21 mouse cellular contexts compared by ENCODE assay signal in the genomic region with DNA sequence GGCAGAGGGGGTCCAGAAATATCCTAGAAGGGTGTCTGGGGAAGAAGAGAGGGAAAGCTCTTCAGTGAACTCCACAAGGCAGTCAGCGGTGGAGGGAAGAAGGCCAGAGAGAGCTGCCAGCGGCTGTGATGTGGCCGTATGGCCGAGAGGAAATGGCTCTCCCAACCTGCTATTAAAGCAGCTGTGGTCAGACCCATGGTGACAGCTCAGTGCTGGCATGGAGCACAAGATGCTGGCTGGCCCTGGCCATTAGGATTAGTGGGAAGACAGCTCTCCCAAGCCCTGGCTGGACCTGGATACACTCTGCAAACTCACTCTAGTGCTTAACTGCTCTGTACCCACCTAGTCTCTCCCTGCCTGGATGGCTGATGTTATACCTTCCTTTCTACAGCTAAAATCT.
A peak's percentile ranks its signal among the peaks of the same experiment; 100 is the strongest.
DNase-seq lines count a peak whose midpoint lies in the region; ATAC-seq and TF ChIP-seq lines count a peak whose summit lies in the region.
"Had no signal": no experiment of that assay in that cellular context is flagged by ENCODE, and none has a peak within 500 bp of the region (broad histone marks: within the 10 kb centered on the region; RNA-seq: fewer than 3 reads in every experiment).

No protein-coding gene starts in this region.

- no peaks in the 10 kb centered on the region for H3K9me3 ChIP-seq in lung, embryonic 14.5 days (ENCODE audit: low read depth, low read length)
- H3K9me3 ChIP-seq in lung, postnatal 0 days (ENCODE audit: low read length) = no peaks in the 10 kb centered on the region
- no peaks in the 10 kb centered on the region for H3K9me3 ChIP-seq in embryonic facial prominence, embryonic 14.5 days (ENCODE audit: control insufficient read depth, low read length)
- no peaks in the 10 kb centered on the region for H3K9me3 ChIP-seq in neural tube, embryonic 15.5 days (replicated peaks)
- H3K9me3 ChIP-seq in intestine, postnatal 0 days (ENCODE audit: control insufficient read depth) = no peaks in the 10 kb centered on the region
- H3K9me3 ChIP-seq: heart, embryonic 15.5 days; hindbrain, embryonic 12.5 days; liver, embryonic 15.5 days; megakaryocyte, embryonic 14.5 days had no signal

- H3K9ac ChIP-seq in lung, embryonic 14.5 days = no peak overlapping the region
- no peak overlapping the region for H3K9ac ChIP-seq in lung, postnatal 0 days (replicated peaks; ENCODE audit: low read depth)
- H3K9ac ChIP-seq in embryonic facial prominence, embryonic 14.5 days (ENCODE audit: low read depth, low read length) = no peak overlapping the region
- H3K9ac ChIP-seq in neural tube, embryonic 15.5 days (replicated peaks) = no peak overlapping the region
- no peak overlapping the region for H3K9ac ChIP-seq in intestine, postnatal 0 days (ENCODE audit: low read depth, low read length)
- H3K9ac ChIP-seq: heart, embryonic 15.5 days; hindbrain, embryonic 12.5 days; liver, embryonic 15.5 days had no signal

- H3K4me1 ChIP-seq in lung, embryonic 14.5 days (ENCODE audit: insufficient read depth) = peaks cover 25% of the 10 kb centered on the region
- H3K4me1 ChIP-seq in lung, postnatal 0 days (ENCODE audit: insufficient read depth, low read depth, low read length) = peaks cover 6% of the 10 kb centered on the region
- peaks cover 39% of the 10 kb centered on the region for H3K4me1 ChIP-seq in embryonic facial prominence, embryonic 14.5 days (ENCODE audit: control insufficient read depth, insufficient read depth, low read length)
- peaks cover 27% of the 10 kb centered on the region for H3K4me1 ChIP-seq in neural tube, embryonic 15.5 days
- 0 out of 2 replicates have a peak, but pooled peaks cover 3% of the 10 kb centered on the region for H3K4me1 ChIP-seq in intestine, postnatal 0 days (replicated peaks; ENCODE audit: control insufficient read depth, insufficient read depth, low read length)

- H3K27ac ChIP-seq in lung, embryonic 14.5 days (ENCODE audit: low read depth) = no peak overlapping the region
- no peak overlapping the region for H3K27ac ChIP-seq in lung, postnatal 0 days (ENCODE audit: low read length)
- no peak overlapping the region for H3K27ac ChIP-seq in embryonic facial prominence, embryonic 14.5 days (replicated peaks; ENCODE audit: low read depth, low read length)
- H3K27ac ChIP-seq in neural tube, embryonic 15.5 days (replicated peaks) = no peak overlapping the region
- H3K27ac ChIP-seq in intestine, postnatal 0 days (ENCODE audit: low read depth, low read length) = no peak overlapping the region
- H3K27ac ChIP-seq: heart, embryonic 15.5 days; hindbrain, embryonic 12.5 days; liver, embryonic 15.5 days had no signal

- peak; percentile 28 for DNase-seq in gastrocnemius, postnatal 25 days
- no peak for DNase-seq in gastrocnemius, adult 18-20 months (ENCODE audit: low spot score)
- DNase-seq in lung, embryonic 14.5 days = peak; percentile 42
- DNase-seq in lung, postnatal 0 days (ENCODE audit: low spot score) = no peak
- peak; percentile 30 for DNase-seq in embryonic facial prominence, embryonic 14.5 days (ENCODE audit: low spot score)
- DNase-seq: adrenal gland, adult 8-10 months; embryo, embryonic 11 days; kidney, adult 9 months; kidney, postnatal 25 days; lung, postnatal 14 days; midbrain, embryonic 14.5 days; right cerebral cortex, postnatal 14 days; spleen, adult 18-20 months; thymus, adult 2 months had no signal

- no peak overlapping the region for H3K4me2 ChIP-seq in lung, embryonic 14.5 days
- H3K4me2 ChIP-seq in lung, postnatal 0 days (replicated peaks; ENCODE audit: low read depth, low read length) = no peak overlapping the region
- H3K4me2 ChIP-seq in embryonic facial prominence, embryonic 14.5 days (ENCODE audit: low read depth, low read length) = no peak overlapping the region
- no peak overlapping the region for H3K4me2 ChIP-seq in neural tube, embryonic 15.5 days
- H3K4me2 ChIP-seq in intestine, postnatal 0 days (replicated peaks; ENCODE audit: low read depth) = no peak overlapping the region
- H3K4me2 ChIP-seq: heart, embryonic 15.5 days; hindbrain, embryonic 12.5 days had no signal

- WGBS in lung, embryonic 14.5 days = 43% methylated on average over 4 of the region's 4 CpGs
- 61% methylated on average over 4 of the region's 4 CpGs for WGBS in lung, postnatal 0 days
- 57% methylated on average over 4 of the region's 4 CpGs for WGBS in embryonic facial prominence, embryonic 14.5 days
- 41% methylated on average over 4 of the region's 4 CpGs for WGBS in neural tube, embryonic 15.5 days
- WGBS in intestine, postnatal 0 days = 83% methylated on average over 4 of the region's 4 CpGs

- no peak for TF ChIP-seq EP300 in lung, postnatal 0 days (IDR thresholded peaks at IDR 0.05)

- no peak overlapping the region for H3K4me3 ChIP-seq in lung, embryonic 14.5 days (ENCODE audit: low read depth, low read length)
- H3K4me3 ChIP-seq in lung, postnatal 0 days (ENCODE audit: low read depth, low read length) = no peak overlapping the region
- H3K4me3 ChIP-seq in embryonic facial prominence, embryonic 14.5 days (ENCODE audit: low read depth, low read length) = no peak overlapping the region
- no peak overlapping the region for H3K4me3 ChIP-seq in neural tube, embryonic 15.5 days (replicated peaks)
- no peak overlapping the region for H3K4me3 ChIP-seq in intestine, postnatal 0 days (ENCODE audit: low read depth, low read length)
- H3K4me3 ChIP-seq: heart, embryonic 15.5 days; hindbrain, embryonic 12.5 days; liver, embryonic 15.5 days; megakaryocyte, embryonic 14.5 days had no signal

- no peaks in the 10 kb centered on the region for H3K27me3 ChIP-seq in lung, embryonic 14.5 days (ENCODE audit: insufficient read depth, low read length)
- no peaks in the 10 kb centered on the region for H3K27me3 ChIP-seq in lung, postnatal 0 days (replicated peaks; ENCODE audit: insufficient read depth, low read length)
- no peaks in the 10 kb centered on the region; the same call in 1 of the 2 replicates for H3K27me3 ChIP-seq in embryonic facial prominence, embryonic 14.5 days (replicated peaks; ENCODE audit: control insufficient read depth, insufficient read depth, low read length)
- peaks cover 29% of the 10 kb centered on the region for H3K27me3 ChIP-seq in neural tube, embryonic 15.5 days (replicated peaks)
- H3K27me3 ChIP-seq in intestine, postnatal 0 days (replicated peaks; ENCODE audit: control insufficient read depth, insufficient read depth, low read length) = no peaks in the 10 kb centered on the region
- H3K27me3 ChIP-seq: liver, embryonic 15.5 days; megakaryocyte, embryonic 14.5 days had no signal

- no peak for ATAC-seq in lung, embryonic 14.5 days (ENCODE audit: insufficient read depth)
- ATAC-seq in lung, postnatal 0 days = no peak
- no peak for ATAC-seq in embryonic facial prominence, embryonic 14.5 days (ENCODE audit: low read depth)
- ATAC-seq in neural tube, embryonic 15.5 days (ENCODE audit: low FRiP score) = no peak
- no peak for ATAC-seq in intestine, postnatal 0 days
- ATAC-seq: forebrain, embryonic 14.5 days had no signal

- H3K36me3 ChIP-seq in lung, embryonic 14.5 days (ENCODE audit: insufficient read depth) = no peaks in the 10 kb centered on the region
- H3K36me3 ChIP-seq in lung, postnatal 0 days (ENCODE audit: insufficient read depth, low read length) = no peaks in the 10 kb centered on the region
- no peaks in the 10 kb centered on the region for H3K36me3 ChIP-seq in embryonic facial prominence, embryonic 14.5 days (ENCODE audit: control insufficient read depth, insufficient read depth, low read length)
- no peaks in the 10 kb centered on the region for H3K36me3 ChIP-seq in neural tube, embryonic 15.5 days
- H3K36me3 ChIP-seq in intestine, postnatal 0 days (ENCODE audit: control insufficient read depth, insufficient read depth) = no peaks in the 10 kb centered on the region
- H3K36me3 ChIP-seq: heart, embryonic 15.5 days; hindbrain, embryonic 12.5 days; liver, embryonic 15.5 days had no signal

- no peak for TF ChIP-seq CTCF in lung, embryonic 14.5 days (IDR thresholded peaks at IDR 0.05; ENCODE audit: low read depth)
- no peak for TF ChIP-seq CTCF in lung, postnatal 0 days (IDR thresholded peaks at IDR 0.05)
- no peak for TF ChIP-seq CTCF in intestine, postnatal 0 days (IDR thresholded peaks at IDR 0.05; ENCODE audit: low read depth)

Comparison
In these comparisons a context has a peak if more than half of its experiments do, and no peak if none do; other contexts are left out.
1. DNase-seq: peak in gastrocnemius, postnatal 25 days (single experiment), lung, embryonic 14.5 days (single experiment) and embryonic facial prominence, embryonic 14.5 days (single experiment); none in gastrocnemius, adult 18-20 months (single experiment) and lung, postnatal 0 days (single experiment).